Mouse (Mus musculus): ENCODE measurements at regions not wholly inside any gene's neighbourhood (a gene's known extent, or its start where the extent isn't known, plus 50 kb on each side); places are given as distances from the start of the nearest gene placed in this dataset.

DNA sequence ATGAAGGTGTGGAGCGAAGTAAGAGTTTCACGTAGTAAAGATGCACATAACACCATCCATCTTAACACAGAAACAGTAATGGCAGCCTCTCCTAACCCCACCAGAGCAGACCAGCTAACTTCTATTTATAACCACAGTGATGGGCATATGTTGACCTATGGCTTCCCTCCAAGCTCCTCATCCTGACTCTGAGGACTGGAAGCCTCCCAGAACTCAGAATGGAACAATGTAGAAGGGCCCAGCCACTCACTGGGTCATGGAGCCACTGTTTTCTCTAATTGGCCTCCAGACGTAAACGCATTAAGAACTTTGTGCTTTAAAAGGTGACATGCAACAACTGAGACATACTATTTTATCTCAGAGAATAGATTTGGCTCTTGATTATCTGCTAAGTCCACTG lies 77.0 kb downstream of the Irs2 start:
- DNase-seq (ENCODE audit: low spot score in 2 of 2), result no peak

DNA sequence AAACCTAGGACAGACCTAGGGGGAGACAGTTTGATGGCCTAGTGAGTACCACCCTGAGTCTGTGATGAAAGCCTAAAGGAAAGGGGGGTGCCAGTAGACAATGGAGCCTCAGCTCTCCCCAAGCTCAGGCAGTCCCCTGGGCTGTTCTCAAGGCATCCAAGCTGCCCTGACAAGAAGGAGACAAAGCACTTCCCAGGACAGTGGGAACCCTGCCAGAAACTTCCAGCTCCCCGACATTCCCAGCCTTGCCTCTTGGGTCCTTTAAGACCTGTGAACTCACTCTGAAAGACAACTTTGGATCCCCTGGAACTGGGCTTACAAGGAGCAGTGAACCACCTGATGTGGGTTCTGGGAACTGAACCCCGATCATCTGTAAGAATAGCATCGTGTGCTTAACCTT lies 79.4 kb downstream of the Irs2 start:
- DNase-seq (ENCODE audit: low spot score in 2 of 2), result no peak

DNA sequence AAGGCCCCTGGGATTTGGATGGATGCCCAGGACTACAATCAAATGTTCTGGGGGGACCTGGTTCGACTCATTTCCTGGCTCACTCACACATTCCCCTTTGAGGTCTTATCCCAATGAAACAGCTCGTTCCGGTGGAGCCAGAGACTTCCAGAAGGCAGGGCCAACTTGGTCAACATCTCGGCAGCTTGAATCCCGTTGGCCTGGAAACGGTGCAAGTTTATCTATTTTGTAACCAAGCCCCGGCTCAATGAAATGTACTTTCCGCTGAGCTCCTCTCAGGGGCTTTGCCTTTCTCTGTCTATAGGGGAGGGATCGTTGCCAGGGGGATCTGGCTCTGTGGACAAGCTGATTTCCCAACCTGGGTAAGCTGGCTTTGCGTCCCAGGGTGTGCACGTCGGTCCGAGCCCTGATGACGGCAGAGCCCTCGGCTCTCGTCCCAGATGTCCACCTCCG lies 79.9 kb downstream of the Irs2 start:
- DNase-seq (ENCODE audit: low spot score in 2 of 2), result no peak

DNA sequence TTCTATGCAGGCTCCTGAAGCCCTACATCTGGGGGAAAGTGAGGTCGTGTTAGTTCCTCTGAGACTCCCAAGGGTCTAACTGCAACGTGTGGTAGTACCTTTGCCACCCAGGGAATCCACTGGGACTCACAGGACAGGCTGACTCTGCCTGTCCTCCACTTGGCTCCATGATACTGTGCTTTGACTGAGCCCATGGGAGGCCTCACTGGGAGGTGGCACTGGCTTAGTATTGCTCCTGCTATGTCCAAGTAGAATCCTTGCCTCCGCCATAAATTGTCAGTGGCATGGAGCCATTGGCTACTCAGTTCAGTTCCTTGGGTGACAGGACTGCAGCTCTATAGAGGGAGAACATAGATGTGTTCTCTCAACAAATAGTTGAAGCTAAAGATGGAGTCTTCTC lies 81.1 kb downstream of the Irs2 start:
- DNase-seq (ENCODE audit: low spot score in 2 of 2), result no peak

DNA sequence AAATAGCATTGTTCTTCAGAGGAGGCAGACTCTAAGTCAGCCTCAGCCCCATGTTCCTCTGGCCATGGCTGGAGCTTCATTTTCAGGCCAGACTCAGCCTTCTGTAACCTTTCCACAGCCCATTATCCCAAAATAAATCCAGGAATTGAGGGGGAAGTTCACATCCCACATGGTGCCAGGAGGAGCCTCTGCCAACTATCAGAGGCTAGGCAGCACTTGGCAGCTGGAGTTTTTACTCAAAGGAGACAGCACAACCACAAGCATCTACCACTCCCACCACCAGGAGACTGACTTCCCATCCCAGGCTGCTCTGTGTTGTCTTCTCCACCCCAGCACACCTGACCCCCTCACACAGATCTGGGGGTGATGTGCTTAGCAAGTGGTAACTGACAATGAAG lies 81.7 kb downstream of the Irs2 start:
- no peak for DNase-seq (ENCODE audit: low spot score in 2 of 2)

DNA sequence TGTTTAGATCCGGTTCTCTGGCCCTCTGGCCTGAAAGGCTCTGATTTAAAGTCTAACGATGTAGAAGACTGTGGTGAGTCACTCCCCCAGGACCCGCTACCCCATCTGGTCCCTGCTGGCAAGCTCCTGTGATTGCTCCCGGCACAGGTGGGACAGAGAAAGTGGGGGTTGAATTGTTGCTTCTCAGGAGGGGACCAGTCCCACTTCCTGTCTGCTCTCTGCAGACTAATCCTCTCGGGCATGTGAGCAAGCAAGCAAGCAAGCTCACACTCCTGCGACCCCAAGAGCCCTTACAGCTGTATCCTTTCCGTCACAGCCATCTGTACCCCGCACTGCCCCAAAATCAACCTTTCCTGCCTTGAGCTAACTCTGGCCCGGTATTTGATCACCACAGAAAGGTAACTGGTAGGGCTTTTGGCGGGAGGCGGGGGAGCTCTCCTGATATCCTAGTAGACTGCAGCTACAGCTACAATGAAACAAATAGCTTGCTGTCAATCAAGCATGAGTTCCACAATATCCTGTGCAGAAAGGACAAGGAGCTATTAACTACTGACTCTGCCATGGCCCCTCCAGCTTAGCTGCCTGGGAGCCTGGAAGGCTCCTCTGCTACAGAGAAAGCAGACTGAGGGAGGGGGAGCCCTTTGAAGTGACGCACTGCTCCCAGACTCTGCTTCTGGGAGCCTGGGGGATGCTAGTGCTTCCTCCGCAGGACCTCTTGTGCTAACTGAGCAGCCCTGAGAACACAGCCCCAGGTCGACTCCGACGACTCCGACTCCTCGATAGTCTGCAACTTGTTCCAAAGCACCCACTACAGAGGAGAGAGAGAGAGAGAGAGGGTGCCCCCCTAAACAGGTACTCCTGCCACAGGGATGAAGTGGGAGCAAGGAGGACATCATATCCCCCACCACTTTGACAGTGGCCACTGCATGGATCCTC lies 82.4 kb downstream of the Irs2 start:
- DNase-seq (ENCODE audit: low spot score in 2 of 2), result no peak

DNA sequence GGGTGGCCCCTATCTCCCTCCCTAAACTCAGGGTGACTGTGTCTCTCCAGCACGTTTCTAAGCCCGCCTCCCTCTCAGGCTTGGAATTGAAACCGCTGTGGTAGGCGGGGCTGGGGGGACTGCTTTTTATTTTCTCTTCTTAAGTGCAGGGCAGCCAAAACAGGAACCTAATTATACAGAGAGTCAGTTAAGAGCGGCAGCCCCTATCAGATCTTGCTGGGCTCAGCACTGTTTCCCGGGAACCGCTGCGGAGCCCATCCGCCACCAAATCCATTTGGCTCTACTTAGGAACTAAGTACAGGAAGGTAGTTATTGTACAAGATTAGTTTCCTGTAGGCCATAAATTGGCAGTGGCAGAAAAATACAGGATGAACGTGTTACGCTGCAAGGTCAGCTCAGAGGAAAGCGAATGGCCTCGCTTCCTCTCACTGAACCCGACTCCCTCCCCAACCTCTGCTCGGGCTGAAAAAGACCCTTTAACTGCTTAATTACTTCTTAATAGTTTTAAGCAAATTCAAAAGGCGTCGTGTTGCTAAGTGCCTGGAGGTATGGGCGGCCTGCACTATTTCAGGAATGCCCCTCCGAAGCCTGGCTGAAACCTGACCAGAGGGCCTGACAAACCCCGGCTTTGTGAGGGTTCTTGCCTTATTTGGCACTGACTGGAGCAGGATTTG lies 83.6 kb downstream of the Irs2 start:
- no peak for DNase-seq (ENCODE audit: low spot score in 2 of 2)

DNA sequence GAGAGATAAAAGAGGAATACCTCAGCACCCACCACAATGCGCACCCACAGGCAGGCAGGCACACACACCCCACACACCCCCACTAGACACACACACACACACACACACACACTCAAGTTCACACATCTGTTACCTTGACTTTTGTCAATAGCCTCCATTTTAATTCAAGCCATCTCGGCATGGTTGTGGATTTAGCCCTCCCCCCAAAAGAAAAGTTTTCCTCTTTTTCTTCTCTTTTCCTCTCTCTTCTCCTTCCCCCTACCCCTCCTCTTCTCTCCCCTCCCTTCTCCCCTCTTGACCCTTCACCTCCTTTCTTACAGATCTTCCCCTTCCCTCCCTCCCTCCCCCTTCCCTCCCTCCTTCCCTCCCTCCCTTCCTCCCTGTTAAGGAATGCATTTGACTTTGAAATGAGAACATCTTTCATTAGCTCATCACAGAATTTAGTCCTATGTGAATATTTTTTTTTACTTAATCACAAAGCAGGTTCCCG lies 84.2 kb downstream of the Irs2 start:
- no peak for DNase-seq (ENCODE audit: low spot score in 2 of 2)

DNA sequence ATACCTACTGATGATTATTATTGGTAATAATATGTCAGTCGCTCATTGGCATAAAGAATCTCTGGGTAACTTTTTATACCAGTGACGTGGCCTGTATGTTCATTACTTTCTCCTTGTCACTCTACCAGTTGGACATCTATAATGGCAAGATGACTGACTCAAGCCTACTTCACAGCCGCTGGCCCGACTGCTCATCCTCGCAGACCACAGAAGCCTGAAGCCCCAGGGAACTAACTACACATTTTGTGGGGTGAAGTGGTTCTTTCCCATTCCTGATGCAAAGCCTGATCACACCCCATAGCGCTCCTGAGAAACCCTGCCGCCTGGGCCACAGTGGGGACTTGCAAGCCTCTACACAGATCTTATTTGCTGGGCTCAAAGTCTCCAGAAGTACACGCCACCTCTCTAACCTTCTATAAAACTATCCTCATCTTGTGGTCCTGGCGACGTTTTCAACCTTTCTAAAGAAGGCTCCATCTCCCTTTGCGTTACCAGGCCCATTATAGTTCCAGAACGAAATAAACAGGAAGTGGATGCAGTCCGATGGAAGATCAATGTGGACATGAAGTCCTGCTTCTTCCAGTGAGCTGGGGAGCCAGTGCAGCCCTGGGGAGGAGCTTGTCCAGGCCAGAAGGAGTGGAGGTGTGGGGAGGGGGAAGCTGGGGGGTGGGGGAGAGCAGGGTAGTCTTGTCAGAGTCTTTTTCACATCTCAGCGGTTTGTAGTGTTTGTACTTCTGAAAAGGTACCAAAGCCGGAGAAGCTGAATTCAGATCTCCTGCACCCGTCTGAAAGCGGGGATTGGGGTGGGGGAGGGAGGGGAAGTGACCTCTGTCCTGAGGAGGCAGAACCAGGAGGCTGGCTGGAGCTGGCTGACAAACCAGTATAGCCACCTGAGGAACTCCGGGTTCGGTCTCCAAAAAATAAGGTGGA lies 84.9 kb downstream of the Irs2 start:
- no peak for DNase-seq (ENCODE audit: low spot score in 2 of 2)

DNA sequence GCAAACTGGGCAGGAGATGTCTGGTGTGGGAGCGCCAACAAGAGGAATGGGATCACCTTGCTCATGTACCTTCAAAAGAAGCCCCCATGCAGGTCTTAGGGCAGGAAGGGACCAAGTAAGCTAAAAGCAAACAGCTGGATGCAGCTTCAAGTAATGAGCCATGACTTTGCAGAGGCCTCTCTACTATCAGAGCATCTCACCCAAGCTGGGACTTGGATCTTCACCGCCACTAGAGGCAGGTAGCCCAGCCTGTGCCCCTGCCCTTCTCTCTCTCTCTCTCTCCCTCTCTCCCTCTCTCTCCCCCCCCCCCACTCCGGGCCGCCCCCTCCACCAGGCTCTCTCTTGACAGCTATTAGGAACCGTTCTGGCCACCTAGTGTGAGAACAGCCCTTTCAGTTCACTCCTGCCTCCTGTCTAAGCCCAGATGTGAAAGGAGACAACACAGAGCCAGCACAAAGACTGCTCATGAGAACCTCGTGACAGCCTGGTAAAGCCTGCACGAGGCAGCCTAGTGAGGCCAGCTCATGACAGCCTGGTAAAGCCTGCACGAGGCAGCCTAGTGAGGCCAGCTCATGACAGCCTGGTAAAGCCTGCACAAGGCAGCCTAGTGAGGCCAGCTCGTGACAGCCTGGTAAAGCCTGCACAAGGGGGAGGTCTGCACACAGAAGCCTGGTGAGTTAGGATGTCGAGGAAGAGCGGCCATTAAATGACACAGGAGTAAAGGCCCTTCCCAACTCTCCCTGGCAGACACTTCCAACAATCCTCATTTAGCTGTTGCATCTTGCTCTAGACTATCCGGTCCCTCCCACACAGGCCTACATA lies 85.8 kb downstream of the Irs2 start:
- no peak for DNase-seq (ENCODE audit: low spot score in 2 of 2)

DNA sequence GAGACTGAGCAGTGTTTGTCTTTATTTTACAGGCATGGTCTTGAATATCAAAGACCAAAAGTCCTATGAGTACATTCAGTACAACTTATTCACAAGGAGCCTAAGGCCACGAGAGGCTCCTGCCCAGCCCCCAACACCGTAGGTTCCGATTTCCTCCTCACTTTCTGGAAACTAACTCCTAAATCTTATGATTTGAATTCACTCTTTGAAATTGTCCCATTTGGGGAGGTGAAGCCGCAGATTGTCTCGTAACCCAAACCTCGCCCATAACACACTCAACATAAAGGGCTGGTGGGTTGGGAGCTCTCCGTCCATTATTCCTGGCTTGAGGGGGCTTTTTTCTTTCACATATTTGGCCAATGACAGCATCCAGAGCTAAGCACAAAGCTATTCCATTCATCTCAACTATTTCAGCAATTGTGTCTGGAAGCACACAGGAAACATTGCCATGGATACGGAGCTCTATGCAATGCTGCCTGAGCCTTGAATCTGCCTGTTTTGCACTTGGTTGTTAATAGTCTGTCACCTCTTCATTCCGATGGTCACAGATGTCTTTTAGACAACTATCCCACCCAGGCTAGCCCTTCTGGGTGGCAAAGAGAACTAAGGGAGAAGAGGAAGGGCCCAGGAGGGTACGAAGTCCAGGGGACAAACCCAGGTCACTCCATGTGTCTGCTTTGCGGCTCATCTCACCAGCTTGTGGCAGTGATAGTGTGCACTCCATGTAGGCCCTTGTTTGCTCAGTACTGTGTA lies 86.6 kb downstream of the Irs2 start:
- DNase-seq (ENCODE audit: low spot score in 2 of 2), result no peak

DNA sequence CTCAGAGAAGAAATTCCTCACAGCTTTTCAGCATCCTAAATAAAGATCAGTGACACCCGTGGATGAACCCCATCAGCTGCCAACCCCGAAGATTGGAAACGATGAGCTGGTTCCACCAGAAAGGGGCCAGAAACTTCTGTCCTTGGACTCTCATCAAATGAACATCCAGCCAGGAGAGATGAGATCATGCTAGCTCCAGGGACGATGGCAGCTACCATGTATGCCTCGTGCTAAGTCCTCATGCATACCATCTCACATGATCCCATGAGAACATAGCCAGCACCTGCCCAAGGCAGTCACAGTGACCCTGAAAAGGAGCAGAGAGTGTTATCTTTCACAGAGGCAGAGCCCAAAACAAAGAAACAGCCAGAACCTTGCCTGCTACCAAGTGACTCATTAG lies 88.6 kb downstream of the Irs2 start:
- DNase-seq (ENCODE audit: low spot score in 2 of 2), result no peak

DNA sequence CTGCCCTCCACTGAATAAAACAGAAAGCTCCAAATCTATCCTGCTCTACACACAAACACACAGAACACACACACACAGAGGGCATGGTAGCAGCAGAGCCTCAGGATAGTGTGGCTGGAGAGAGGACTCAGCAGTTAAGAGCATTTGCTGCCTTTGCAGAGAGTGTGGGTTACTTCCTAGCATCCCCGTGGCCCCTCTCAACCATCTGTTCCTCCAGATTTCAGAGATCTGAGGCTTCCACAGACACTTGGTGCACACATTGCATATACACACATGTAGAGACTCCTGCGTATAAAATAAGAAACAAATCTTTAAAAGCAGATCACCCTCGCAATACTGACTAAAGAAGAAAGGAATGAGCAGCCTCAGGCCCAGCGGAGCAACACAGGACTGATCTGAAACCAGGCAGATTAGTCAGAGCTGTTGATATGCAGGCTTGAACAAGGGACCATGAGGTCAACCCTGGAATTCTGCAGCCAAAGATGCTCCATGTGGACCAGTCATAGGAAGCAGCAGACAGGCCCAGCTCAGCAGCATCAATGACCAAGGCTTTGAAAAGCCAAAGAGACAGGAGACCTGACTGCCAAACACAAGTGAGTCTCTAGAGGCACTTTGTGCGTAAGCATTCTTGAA lies 89.7 kb downstream of the Irs2 start:
- no peak for DNase-seq (ENCODE audit: low spot score in 2 of 2)

DNA sequence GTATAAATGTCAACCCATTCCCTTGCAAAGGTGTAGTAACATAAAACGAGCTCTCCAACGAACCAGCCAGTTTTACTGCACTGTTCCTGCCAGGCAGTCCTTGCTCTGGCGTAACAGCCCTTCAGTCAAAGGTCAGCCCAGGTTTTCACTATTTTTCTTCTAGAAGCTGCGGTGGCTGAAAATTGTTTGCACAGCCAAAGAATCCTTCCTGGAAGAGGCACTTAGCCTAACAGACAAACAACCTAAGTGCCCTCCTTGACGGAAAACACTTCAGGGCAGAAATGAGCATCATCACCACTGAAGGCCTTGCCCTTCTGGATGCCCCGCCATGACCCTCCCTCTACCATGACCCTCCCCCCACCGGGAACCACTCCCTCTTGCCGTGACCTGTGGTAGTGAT lies 93.6 kb downstream of the Irs2 start:
- no peak for DNase-seq (ENCODE audit: low spot score in 2 of 2)

DNA sequence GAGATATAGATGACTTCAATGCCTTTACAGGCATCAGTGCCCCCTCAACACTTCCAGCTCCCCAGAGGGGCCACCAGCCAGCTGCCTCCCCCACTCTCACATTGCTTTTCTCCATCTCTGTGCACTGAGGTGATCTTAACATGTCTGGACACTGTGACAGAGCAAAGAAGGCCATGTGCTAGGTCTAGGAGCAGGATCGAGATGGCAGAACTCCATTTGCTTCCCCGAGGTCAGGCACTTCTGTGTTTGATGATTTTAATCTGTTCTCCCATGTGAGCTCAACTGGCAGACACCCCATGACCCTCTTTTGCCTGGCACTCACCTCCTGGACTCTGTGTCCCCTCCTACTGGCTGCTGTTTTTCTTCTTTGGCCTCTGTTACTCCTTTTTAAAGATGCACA lies 95.8 kb downstream of the Irs2 start:
- no peak for DNase-seq (ENCODE audit: low spot score in 2 of 2)

DNA sequence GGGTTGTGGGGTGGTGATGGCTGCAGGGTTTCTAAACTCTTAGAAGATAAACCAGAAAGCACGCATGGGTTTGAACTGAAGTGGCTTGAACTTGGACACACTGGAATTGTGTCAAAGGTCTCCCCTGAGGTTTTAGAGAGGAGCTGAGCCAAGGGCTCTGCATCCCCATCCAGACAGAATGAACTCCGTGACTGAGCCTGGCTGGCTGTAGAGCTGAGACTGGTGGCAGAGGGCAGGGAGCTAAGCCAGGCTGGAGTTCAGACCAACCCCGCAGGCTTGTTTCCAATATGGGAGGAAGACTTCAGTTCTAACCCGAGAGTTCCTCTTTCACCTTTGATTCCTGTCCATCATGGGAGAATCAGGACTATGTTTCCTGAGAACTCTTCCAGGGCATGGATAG lies 96.9 kb downstream of the Irs2 start:
- no peak for DNase-seq (ENCODE audit: low spot score in 2 of 2)

DNA sequence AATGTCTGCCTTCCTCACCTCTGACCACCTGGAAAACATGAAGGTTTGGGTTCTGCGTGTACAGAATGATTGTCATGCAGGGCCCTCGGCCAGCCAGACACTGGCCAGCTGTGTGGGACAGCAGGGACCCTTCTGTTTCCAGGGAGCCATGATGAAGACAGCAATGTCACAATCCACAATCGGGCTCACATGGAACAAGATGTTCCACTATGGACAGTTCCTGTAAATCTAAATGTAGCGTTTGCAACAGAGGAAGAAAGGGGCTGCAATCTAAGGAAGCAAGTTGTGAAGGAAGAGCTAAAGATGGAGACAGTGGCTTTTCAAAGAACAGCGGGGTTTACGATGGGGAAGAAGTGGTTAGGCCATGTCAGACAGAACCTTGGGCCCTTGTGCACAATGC lies 97.3 kb downstream of the Irs2 start:
- no peak for DNase-seq (ENCODE audit: low spot score in 2 of 2)

DNA sequence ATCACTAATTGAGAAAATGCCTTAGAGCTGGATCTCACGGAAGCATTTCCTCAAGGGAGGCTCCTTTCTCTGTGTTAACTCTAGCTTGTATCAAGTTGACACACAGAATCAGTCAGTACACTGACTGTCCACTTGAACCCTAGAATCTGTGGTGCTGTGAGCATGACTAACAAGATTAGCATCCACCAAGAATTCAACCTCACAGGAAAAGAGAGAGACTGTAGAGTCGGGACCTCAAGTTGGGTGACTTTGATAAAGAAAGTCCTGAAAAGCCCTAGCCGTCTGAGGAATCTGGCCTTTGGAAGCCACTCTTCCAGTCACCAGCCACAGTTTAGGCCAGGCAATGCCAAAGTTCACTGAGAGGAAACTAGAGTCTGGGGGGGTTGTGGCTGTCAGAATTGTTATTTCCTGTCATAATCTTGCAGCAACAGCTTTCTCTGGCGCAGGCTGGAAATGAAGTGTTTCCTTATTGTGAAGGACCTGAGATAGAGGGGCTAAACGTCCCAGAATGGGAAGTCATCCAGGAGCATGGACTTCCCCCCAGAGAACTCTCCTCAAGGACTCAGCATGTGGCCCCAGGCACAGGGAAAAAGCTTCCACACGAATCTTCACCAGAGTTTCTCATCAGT lies 97.9 kb downstream of the Irs2 start:
- DNase-seq (ENCODE audit: low spot score in 2 of 2), result no peak

DNA sequence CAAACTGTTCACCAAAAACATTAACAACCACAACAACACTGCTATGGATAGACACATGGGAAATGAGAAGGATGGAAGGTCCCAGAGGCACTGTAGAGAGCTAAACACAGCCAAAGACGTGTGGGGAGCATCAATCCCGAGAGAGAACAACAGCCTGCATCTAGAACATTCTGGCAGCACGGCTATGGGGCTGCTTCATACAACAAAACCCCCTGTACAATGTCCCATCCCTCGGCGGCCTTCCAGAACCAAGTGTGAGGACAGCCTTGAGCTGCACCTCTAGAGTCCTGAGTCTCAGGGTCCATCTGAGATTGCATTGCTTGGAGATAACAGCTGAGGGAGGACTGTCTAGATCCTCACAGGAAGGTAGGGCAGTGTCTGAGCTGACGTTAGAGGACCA lies 99.1 kb downstream of the Irs2 start:
- DNase-seq (ENCODE audit: low spot score in 2 of 2), result no peak
